In genomic region chr19:53023189-53023588, GRCm38 (mm10) we compare ENCODE assay signal across 21 mouse cellular contexts. TPM values are rescaled to one million over a fixed set of nuclear protein-coding genes. Genes with fewer than 3 reads are reported as not detected.
DNase-seq lines count a peak whose midpoint lies in the region; ATAC-seq and TF ChIP-seq lines count a peak whose summit lies in the region.
"Had no signal": no experiment of that assay in that cellular context is flagged by ENCODE, and none has a peak within 500 bp of the region (broad histone marks: within the 10 kb centered on the region; RNA-seq: fewer than 3 reads in every experiment).

No protein-coding gene starts in this region.

- no peaks in the 10 kb centered on the region for H3K9me3 ChIP-seq in heart, embryonic 14.5 days (ENCODE audit: control insufficient read depth, low read length)
- no peaks in the 10 kb centered on the region for H3K9me3 ChIP-seq in intestine, postnatal 0 days (ENCODE audit: control insufficient read depth)
- no peaks in the 10 kb centered on the region for H3K9me3 ChIP-seq in midbrain, embryonic 16.5 days (replicated peaks; ENCODE audit: control insufficient read depth, low read length, poor library complexity, severe bottlenecking)
- H3K9me3 ChIP-seq: embryonic facial prominence, embryonic 10.5 days; forebrain, embryonic 13.5 days; G1E; neural tube, embryonic 12.5 days had no signal

- H3K4me3 ChIP-seq in heart, embryonic 14.5 days (ENCODE audit: control insufficient read depth in 1 of 2, insufficient read depth in 1 of 2, low read depth in 1 of 2, low read length in 2 of 2) = no peak overlapping the region
- no peak overlapping the region for H3K4me3 ChIP-seq in intestine, postnatal 0 days (ENCODE audit: low read depth, low read length)
- H3K4me3 ChIP-seq in small intestine, adult 2 months (ENCODE audit: low read depth, low read length) = peak overlapping the region; percentile 22
- H3K4me3 ChIP-seq in midbrain, embryonic 16.5 days (ENCODE audit: low read depth, low read length) = no peak overlapping the region
- H3K4me3 ChIP-seq: embryonic facial prominence, embryonic 10.5 days; forebrain, embryonic 13.5 days; neural tube, embryonic 12.5 days had no signal

- H3K27me3 ChIP-seq in heart, embryonic 14.5 days (ENCODE audit: control insufficient read depth, insufficient read depth, low read length) = no peaks in the 10 kb centered on the region
- H3K27me3 ChIP-seq in intestine, postnatal 0 days (replicated peaks; ENCODE audit: control insufficient read depth, insufficient read depth, low read length) = no peaks in the 10 kb centered on the region
- H3K27me3 ChIP-seq in small intestine, adult 2 months (ENCODE audit: control insufficient read depth, insufficient read depth, low read length) = no peaks in the 10 kb centered on the region
- H3K27me3 ChIP-seq in midbrain, embryonic 16.5 days (ENCODE audit: control insufficient read depth, insufficient read depth, low read depth, low read length) = no peaks in the 10 kb centered on the region
- H3K27me3 ChIP-seq: forebrain, embryonic 13.5 days; neural tube, embryonic 12.5 days had no signal

- H3K9ac ChIP-seq in heart, embryonic 14.5 days (ENCODE audit: low read length) = peak overlapping the region; percentile 21; the same call in 1 of the 2 replicates
- no peak overlapping the region for H3K9ac ChIP-seq in intestine, postnatal 0 days (ENCODE audit: low read depth, low read length)
- H3K9ac ChIP-seq in midbrain, embryonic 16.5 days (ENCODE audit: low read depth, low read length) = no peak overlapping the region
- H3K9ac ChIP-seq: forebrain, embryonic 13.5 days; hindbrain, embryonic 14.5 days; lung, embryonic 14.5 days; neural tube, embryonic 12.5 days had no signal

- H3K36me3 ChIP-seq in heart, embryonic 14.5 days (ENCODE audit: control insufficient read depth, insufficient read depth, low read length) = peaks cover 71% of the 10 kb centered on the region
- H3K36me3 ChIP-seq in intestine, postnatal 0 days (ENCODE audit: control insufficient read depth, insufficient read depth) = peaks cover 52% of the 10 kb centered on the region
- peaks cover 65% of the 10 kb centered on the region for H3K36me3 ChIP-seq in small intestine, adult 2 months (ENCODE audit: control insufficient read depth, insufficient read depth, low read length)
- peaks cover 3% of the 10 kb centered on the region; the same call in 1 of the 2 replicates for H3K36me3 ChIP-seq in midbrain, embryonic 16.5 days (ENCODE audit: control insufficient read depth, insufficient read depth, low read length)

- ATAC-seq in heart, embryonic 14.5 days (ENCODE audit: insufficient number of reproducible peaks, insufficient read depth, low FRiP score, low read depth) = no peak
- ATAC-seq in intestine, postnatal 0 days = no peak
- no peak for ATAC-seq in midbrain, embryonic 16.5 days
- ATAC-seq: forebrain, embryonic 13.5 days had no signal

- TF ChIP-seq POLR2A in small intestine, adult 2 months (IDR thresholded peaks at IDR 0.05; ENCODE audit: low read depth, low read length) = no peak; the same call in 1 of the 2 replicates

- no peak for TF ChIP-seq CTCF in intestine, postnatal 0 days (IDR thresholded peaks at IDR 0.05; ENCODE audit: low read depth)
- no peak for TF ChIP-seq CTCF in small intestine, adult 2 months (IDR thresholded peaks at IDR 0.05; ENCODE audit: extremely low read depth, insufficient read length, insufficient replicate concordance, low read depth, low read length)

- H3K4me2 ChIP-seq in heart, embryonic 14.5 days (ENCODE audit: low read length) = no peak overlapping the region
- H3K4me2 ChIP-seq in intestine, postnatal 0 days (replicated peaks; ENCODE audit: low read depth) = peak overlapping the region; percentile 13; the same call in 1 of the 2 replicates
- no peak overlapping the region for H3K4me2 ChIP-seq in midbrain, embryonic 16.5 days (ENCODE audit: low read length)
- H3K4me2 ChIP-seq: forebrain, embryonic 13.5 days; hindbrain, embryonic 14.5 days; lung, embryonic 14.5 days; neural tube, embryonic 12.5 days had no signal

- H3K4me1 ChIP-seq in heart, embryonic 14.5 days (ENCODE audit: control insufficient read depth in 2 of 2, insufficient read depth in 2 of 2, low read length in 2 of 2) = peaks cover 17 to 43% of the 10 kb centered on the region in 2 experiments
- 0 out of 2 replicates have a peak, but pooled peaks cover 14% of the 10 kb centered on the region for H3K4me1 ChIP-seq in intestine, postnatal 0 days (replicated peaks; ENCODE audit: control insufficient read depth, insufficient read depth, low read length)
- H3K4me1 ChIP-seq in small intestine, adult 2 months (ENCODE audit: control insufficient read depth, insufficient read depth, insufficient read length, low read length) = peaks cover 45% of the 10 kb centered on the region
- no peaks in the 10 kb centered on the region for H3K4me1 ChIP-seq in midbrain, embryonic 16.5 days (ENCODE audit: control insufficient read depth, insufficient read depth, low read length)
- H3K4me1 ChIP-seq: neural tube, embryonic 12.5 days had no signal

- no peak for DNase-seq in heart, adult 9 months (ENCODE audit: low spot score in 2 of 2)
- DNase-seq in ES-CJ7 (ENCODE audit: low read depth, low spot score) = peak; percentile 86
- DNase-seq in left cerebral cortex, adult 11 months (ENCODE audit: low spot score) = no peak
- no peak for DNase-seq in cerebellum, postnatal 14 days
- DNase-seq: adrenal gland, postnatal 14 days; B cell, adult 2 months; cerebellum, adult 11-12 months; kidney, adult 18-20 months; kidney, postnatal 36 days; liver; lung, embryonic 14.5 days; right cerebral cortex, postnatal 25 days had no signal

- WGBS in heart, embryonic 14.5 days = 60% methylated on average over 10 of the region's 10 CpGs
- 38% methylated on average over 10 of the region's 10 CpGs for WGBS in intestine, postnatal 0 days
- 43% methylated on average over 10 of the region's 10 CpGs for WGBS in small intestine, adult 2 months
- WGBS in midbrain, embryonic 16.5 days = 84% methylated on average over 10 of the region's 10 CpGs

- no peak overlapping the region for H3K27ac ChIP-seq in heart, embryonic 14.5 days (replicated peaks in 1 of 2; ENCODE audit: control insufficient read depth in 1 of 2, insufficient read depth in 1 of 2, low read depth in 2 of 2, low read length in 2 of 2)
- peak overlapping the region; percentile 90 for H3K27ac ChIP-seq in intestine, postnatal 0 days (ENCODE audit: low read depth, low read length)
- peak overlapping the region; percentile 99 for H3K27ac ChIP-seq in small intestine, adult 2 months (ENCODE audit: insufficient read depth, low read depth, low read length)
- H3K27ac ChIP-seq in midbrain, embryonic 16.5 days (ENCODE audit: low read length) = no peak overlapping the region
- H3K27ac ChIP-seq: embryonic facial prominence, embryonic 10.5 days; forebrain, embryonic 13.5 days; hindbrain, embryonic 14.5 days; neural tube, embryonic 12.5 days had no signal

RNA-seq across cellular contexts. Expression of gene Xpnpep1, which starts 16.8 kb away (rescaled TPM):
- polyA plus RNA-seq in heart, embryonic 14.5 days (2014; fragmentation: Nextera tagmentation; extraction: Ambion mirVana) = 151 and 159 TPM in 2 replicates
- polyA plus RNA-seq in intestine, postnatal 0 days (2015; fragmentation: Nextera tagmentation; extraction: Ambion mirVana) = 333 and 357 TPM in 2 replicates
- polyA plus RNA-seq in small intestine, adult 2 months (2012; rRNA removed) = 92.4 and 477 TPM in 2 replicates
- 114 and 132 TPM in 2 replicates for polyA plus RNA-seq in midbrain, embryonic 16.5 days (2015; fragmentation: Nextera tagmentation; extraction: Ambion mirVana)

Comparison
In these comparisons a context has a peak if more than half of its experiments do, and no peak if none do; other contexts are left out.
1. H3K27ac ChIP-seq: peak in intestine, postnatal 0 days (single experiment) and small intestine, adult 2 months (single experiment); none in heart, embryonic 14.5 days (0 of 2) and midbrain, embryonic 16.5 days (single experiment).